Mouse (Mus musculus) layer of hippocampus, postnatal 10 days (tissue): ENCODE measurements around the gene BC005624. TPM values are rescaled to one million over a fixed set of nuclear protein-coding genes. Genes with fewer than 3 reads are reported as not detected.

Experiments
- DNase-seq, 2 experiments: peaks; one replicate each; pipeline ENCODE4 v3.0.0; 2021; ENCODE audit warnings: low spot score in 2 of 2
- long read RNA-seq: library from polyadenylated mRNA; stranded (forward); transcript quantifications from one replicate; pipeline ENCODE4 v2.0.0, GENCODE M21; 2023
- total RNA-seq, 2 experiments: library from RNA; stranded (reverse); gene quantifications; 2 replicates each; pipeline ENCODE4 v1.2.3; 2021

Gene BC005624
- total RNA-seq, result 10 to 100 TPM; 49.0 to 52.0 TPM
- long read RNA-seq, transcript BC005624-201 (9 exons, 1,984 nt), result major isoform, 83 of 100 reads
- long read RNA-seq, partial matches to known transcripts, result 4 of 100 reads
- long read RNA-seq, other reads (novel, unspliced or antisense), result 13 of 100 reads

DNA sequence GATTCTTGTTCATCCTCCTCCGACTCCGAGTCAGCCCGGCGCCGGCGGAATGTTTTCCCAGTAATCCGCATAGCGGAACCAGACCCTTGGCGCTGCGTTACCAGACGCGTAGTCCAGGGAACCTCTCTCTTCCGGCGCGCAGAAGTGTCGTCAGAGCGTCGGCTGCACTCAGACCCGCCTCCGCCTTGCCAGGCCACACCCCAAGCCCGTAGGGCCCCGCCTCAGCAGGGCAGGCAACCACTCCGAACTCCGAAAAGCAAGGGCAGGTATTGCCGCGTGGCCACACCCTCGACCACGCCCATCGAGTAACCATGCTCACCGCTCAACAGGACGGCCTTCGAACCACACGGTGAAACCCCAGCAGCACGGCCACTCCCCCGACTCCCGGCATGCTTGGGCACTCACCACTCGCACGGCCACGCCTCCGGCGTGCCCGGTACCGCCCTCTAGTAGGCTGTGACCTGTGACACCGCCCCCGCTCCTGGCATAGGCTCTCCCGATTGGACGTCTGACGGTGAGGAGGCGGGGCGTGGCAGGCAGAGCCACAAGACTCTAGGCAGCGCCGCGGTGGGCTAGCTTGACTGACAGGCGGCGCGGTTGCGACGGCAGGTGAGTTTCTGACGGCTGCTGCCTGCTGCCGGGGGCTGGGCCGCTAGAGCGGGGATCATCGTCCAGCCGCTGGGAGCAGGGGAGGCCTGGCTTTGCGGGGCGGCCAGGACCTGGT, at the start of gene BC005624, which contains the start of gene Usp20:
Gene BC005624 (minus strand): TSS at position 412 of the 724 bp plus-strand sequence.
Gene Usp20 (plus strand): TSS at position 490 of the 724 bp plus-strand sequence.
- peak; percentile 98 to 99 for DNase-seq

DNA sequence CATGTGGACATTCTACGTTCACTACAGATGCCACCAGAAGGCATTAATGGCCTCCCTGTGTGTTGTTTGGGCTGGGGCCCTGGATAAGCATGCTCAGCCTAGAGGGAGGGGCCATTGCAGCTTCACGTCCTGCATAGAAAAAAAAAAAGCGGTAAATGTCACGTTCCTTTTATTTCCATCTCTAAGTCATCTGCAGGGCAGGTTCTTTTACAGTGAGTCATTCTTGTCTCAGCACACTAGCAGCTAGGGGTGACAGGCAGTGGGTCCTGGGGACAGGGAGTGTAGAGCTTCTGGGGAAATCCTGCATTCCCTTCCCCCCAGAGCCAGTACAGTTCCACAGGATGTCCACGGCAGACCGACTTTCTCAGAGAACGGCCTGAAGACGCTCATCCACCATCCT, 44.6 kb upstream of the BC005624 start:
- no peak for DNase-seq

DNA sequence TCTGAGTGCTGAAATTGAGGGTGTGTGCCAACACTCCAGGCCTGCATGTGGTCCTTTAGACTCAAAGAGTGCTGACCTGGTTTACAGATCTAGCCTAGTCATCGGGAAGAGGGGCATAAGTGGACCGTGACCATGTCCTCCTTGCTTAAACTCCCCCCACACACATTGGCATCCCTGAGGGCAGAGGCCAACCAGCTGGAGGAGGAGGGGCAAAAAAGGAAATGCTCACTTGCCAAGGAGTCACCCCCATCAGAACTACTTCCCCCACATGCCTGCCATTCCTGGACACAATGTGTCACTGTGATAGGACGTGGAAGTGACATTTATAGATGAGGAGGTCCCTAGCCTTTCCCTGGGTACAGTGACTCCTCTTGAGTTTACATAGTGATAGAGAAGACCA, 43.5 kb upstream of the BC005624 start:
- no peak for DNase-seq

DNA sequence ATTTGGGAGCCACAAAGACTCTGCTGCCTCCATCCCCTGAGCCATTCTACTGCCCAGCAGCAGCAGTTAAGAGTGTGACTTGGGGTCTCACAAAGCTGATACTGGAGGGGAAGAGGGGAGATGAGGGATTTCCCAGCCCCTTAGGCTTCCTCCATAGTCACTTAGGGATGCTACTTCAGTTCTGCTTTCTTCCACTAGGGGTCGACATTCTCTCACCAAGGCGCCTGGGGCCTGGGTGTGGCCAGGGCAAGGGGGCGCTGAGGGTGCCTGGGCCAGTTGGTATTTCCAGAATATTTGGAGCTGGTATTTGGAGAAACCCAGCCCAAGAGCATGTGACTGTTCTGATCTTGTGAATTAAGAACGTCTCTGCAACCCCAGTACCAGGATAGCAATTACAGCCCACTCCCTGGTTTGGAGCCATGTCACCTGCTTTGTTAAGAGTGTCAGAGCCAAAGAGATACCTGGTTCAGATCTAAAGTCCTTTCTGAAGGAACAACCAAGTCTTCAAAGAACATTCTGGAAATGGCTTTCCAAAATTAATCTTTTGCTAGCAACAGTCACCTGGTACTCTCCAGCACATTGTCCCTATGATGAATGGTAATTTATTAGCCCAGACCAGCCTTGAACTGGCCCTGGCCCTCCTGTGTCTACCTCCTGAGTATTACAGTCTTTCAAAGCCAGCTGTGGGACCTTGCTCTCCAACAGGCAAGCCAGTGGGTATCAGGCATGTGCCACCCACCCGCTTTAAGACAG, 42.8 kb upstream of the BC005624 start:
- DNase-seq, result peak; percentile 64 to 77

DNA sequence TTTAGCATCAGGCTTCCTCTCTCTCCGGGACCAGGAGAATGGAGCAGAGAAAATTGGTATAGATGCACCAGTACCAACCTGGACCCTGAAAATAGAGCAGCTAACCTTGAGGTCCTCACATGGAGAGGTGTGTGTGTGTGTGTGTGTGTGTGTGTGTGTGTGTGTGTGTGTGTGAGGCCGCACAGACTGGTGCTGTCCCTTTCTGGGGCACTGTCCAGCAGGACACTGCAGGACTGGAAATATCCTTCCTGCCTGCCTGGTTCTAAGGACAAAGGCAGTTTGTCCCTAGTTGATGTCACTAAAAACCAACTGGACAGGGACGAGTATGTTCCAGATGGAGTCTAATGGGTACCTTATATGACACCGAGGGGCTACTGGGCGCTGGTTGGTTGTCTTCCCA, 41.9 kb upstream of the BC005624 start:
- DNase-seq, result no peak

DNA sequence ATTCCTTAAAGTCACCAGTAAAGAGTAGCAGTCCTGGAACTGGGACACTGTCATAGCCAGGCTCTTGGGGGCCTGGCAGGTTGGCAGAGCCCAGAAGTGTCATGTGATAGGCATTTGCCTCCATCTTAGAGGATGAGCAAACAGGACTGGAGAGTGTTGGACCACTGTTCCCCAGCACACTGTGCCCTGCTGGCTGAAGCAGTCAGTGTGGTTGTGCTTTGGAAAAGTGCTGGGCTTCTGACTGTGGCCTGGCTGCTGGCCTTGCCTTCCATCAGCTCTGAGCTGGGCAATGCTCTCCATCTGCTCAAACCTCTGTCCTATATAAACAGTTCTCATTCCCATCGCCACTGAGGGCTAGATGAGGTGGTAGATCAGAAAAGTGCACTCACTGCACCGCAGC, 38.2 kb upstream of the BC005624 start:
- no peak for DNase-seq

DNA sequence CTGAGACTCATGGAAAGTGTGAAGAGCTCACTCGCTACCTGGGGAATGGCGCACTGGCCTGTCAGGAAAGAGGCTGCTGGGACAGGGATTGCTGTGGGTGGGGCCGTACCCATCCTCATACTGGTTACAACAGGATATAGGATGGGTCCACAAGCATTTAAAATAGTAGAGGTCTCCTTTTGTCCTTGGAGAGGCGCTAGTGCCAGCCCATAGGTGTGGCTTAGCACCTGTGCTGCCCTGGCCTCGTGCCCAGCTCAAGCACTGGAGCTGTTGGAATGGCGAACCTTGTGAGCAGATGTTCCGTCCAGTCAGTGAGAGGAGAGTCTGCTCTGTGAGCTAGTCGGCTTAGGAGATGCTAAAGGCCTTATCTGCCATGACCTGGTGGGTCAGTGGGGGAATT, 37.0 kb upstream of the BC005624 start:
- DNase-seq, result no peak

DNA sequence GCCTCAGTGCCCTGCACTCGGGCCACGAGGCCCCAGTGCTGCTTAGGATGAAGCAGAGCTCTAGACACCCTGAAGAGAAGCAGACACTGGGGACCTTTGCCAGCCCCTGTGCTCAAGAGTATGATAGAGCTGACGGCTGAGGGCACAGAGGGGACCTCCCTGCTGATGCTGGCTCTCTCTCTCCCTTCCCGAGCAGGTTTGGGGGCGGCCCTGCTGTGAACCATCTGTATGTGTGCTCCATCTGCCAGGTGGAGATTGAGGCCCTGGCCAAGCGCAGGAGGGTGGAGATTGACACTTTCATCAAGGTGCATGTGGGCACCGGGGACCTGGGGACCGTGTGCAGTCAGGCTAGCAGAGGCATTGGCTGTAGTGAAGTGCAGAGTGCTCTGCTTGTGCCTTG, 36.5 kb upstream of the BC005624 start:
- no peak for DNase-seq

DNA sequence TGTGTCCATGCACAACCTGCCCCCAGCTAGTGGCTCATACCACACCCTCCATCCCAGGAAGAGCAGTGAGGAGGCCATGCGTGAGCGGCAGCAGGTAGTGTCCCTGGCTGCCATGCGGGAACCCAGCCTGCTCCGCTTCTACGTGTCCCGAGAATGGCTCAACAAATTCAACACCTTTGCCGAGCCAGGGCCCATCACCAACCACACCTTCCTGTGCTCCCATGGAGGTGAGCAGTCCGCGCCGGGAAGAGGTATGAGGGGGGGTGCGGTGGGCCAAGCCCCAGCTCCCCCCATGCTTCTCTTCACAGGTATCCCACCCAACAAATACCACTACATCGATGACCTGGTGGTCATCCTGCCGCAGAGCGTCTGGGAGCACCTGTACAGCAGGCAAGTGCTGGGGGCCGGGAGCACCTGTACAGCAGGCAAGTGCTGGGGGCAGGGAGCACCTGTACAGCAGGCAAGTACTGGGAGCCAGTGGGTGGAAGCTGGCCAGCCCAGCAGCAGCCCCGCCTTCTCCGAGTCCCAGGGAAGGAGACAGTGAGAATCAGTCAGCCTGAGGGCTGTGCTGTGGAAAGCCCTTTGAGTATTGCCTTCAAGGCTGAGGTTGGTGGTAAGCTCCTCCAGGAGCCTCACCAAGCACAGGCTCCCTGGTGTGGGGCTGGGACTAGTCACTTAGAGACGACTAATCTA, 35.8 kb upstream of the BC005624 start:
- DNase-seq, result no peak

DNA sequence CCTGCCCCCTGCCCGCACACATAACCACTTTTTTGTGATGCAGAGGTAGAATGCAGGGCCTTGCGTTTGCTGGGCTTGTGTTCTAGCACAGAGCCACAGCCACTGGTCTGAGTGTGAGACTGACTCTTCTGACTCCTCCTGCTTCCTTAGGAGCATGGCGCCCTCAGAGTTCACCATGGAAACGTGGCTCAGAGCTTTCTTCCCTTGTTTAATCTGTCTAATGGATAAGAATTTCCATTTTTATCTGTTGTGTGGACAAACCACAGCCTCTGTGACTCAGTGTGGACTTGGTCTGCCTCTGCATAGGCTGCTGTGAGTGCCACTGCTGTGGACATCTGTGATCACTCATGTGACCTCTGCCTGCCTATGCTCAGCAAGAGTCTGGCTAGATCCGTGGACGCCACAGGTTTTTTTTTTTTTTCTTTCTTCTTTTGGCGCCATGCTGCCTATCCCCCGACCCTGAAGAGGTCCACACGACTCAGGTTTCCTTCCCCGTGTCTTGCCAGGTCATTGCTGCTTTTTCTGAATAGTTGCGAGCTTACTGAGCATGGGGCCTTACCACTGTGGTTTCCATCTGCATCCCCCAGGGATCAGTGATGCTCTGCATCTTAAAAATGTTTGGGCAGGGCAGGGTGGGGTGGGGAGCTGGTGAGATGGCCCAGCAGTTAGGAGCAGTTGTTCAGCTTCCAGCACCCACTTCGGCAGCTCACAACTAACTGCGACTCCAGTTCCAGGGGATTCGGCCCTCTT, 31.5 kb upstream of the BC005624 start:
- no peak for DNase-seq

DNA sequence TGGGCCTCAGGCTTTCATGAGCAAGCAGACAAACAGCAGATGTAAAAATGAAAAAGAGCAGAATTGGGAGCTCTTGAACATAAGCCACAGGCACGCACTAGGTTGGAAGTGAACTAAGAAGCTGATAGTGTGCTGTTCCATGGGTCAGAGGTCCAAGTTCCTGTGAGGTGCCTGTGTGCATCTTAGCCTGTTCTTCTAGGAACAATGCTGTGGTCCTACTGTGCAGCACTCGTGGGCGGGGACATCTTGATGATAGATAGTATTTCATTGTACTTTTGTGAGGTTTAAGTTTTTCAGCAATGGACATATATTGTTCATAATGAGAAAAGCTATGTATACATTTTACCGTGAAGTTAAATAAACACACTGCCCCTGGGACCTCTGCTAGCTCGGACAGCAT, 25.2 kb upstream of the BC005624 start:
- no peak for DNase-seq

DNA sequence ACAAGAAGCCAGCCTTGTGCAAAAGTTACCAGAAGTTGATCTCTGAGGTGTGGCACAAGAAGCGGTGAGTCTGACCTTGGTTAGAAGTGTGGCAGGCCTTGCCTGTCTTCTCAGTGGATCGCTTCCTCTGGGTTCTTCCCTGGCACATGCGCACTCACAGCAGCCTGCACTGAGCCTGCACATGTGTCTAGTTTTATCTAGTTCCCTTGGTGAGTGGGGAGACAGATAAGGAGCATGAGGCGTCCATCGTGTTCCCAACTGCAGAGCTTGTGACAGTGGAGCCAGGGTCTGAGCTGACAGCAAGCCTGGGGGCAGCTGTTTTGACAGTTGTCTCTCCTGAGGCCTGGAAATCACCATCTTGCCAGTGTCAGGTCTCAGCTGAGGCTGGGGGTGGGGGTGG, 24.4 kb upstream of the BC005624 start:
- no peak for DNase-seq

DNA sequence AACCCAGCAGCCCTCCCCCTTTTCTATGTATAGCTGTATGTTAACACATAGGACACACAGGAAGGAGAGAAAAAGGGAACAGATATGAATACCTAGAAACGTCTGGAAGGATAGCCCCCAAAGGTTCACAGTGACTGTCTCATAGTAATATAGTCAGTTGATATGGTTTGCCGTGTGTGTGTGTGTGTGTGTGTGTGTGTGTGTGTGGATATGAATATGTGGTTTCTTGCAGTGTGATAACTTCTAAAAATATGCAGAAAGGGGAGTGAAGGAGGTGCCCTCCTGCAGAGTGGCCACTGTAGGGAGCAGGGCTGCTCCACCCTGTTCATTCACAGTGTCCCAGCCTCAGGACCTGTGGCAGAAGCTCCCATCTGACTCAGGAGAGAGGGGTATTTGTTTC, 23.5 kb upstream of the BC005624 start:
- no peak for DNase-seq

DNA sequence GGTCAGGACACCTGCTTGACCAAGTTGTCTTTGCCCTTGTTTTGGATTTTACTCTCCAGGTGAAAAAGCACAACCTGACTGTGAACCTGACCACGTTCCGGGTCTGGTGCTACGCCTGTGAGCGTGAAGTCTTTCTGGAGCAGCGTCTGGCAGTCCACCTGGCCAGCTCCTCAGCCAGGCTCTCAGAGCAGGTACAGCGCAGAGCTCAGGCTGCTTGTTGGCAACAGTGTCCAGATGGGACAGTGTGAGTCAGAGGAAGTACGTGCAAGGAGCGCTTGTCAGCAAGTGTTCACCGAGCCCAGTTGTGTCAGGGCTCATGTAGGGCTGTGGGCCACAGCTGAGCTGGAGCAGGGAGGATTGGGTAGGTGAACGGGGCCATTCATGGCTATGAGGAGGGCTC, 20.9 kb upstream of the BC005624 start:
- DNase-seq, result no peak

DNA sequence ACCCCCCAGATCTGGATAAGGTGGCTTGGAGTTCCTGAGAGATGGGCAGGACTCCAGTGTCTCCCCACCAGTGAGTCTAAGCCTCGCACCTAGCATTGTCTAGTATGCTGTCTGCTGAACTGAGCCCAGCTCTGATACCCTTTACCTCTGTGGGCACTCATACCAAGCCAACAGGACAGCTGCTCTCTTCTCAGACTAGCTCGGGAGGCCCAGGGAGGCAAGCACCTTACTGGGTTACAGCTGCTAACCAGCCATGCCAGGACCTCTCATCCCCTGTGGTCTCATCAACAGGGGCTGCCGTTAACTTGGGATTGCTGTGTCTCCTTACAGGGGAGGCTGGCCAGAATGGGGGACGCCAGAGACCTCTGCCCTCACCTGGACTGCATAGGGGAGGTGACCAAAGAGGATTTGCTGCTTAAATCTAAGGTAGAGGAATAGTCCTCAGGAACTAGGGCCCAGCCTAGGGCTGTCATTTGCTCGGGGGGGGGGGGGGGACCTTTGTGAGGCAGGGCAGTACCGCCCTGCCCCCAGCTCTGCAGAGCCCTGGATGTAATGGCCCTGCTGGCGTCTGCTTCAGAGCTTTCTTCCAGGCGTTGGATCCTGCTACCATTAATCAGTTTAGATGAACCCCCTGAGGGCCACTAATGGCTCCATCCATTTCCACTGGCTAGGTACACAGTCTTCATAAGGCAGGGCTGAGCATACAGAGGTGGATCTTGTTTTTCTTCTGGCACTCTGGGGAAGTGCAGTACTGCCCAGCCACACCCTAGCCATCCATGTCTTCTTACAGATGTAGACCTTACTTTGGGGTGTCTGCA, 16.7 kb upstream of the BC005624 start:
- DNase-seq, result no peak

DNA sequence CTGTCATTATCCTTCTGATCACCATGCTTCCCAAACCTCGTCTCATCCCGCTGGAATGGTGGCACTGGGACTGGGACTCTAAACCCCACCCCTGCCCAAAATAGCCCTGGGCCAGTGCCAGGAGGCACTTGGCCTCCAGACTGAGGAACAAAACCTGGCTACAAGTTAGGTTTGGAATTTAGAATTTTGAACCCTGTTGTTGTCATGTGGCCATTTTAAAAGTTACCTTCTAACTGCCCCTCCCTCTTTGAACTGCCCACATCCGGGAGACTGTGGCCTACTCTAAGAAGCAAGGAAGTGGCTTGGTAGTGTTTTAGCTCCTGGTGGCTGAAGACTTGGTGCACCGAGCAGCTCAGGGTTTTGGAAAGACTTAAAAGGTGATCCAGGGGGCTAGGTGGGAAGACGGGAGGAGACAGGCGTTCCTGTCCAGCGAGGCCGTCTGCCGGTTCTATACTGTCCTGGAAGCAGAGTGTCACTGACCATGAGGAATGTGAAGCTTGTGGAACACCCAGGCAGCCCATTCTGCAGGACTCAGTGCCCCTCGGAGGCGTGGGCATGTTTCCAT, 13.5 kb upstream of the BC005624 start:
- DNase-seq, result no peak

DNA sequence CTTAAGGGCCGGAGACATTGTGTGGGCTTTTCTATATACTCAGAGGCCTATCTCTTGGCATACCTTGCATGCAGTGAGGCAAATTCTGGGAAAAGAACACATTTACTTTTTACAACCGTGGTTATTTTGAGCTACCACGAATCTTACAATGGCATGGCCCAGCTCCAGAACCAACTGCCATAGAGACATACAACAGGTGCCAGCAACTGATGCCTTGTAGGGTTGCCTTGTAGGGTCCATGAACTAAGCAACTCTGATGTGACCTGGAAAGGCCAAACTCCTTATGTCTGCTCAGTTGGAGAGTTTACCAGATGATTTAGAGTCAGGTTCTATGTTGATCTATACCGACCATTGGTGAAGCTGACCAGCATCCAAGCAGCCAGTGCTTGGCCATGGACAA, 12.9 kb upstream of the BC005624 start:
- DNase-seq, result no peak

DNA sequence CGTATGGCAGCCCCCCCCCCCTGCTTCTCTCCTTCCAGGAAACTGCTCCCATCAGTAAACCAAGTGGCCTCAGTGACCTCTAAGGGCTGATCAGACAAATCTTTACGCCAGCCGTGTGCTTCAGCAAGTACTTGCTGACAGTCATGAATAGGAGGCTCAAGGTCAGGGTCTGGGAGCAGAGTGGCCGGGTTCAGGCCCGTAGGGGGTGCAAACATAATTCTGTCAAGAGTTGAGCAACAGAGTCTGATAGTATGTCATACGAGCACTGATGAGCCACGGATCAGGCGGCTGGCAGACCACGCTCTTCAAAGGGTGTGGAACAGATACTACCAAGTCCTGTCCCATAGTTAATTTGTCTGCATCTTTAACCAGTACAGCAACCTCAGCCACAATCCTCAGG, 8.2 kb upstream of the BC005624 start:
- DNase-seq, result no peak

DNA sequence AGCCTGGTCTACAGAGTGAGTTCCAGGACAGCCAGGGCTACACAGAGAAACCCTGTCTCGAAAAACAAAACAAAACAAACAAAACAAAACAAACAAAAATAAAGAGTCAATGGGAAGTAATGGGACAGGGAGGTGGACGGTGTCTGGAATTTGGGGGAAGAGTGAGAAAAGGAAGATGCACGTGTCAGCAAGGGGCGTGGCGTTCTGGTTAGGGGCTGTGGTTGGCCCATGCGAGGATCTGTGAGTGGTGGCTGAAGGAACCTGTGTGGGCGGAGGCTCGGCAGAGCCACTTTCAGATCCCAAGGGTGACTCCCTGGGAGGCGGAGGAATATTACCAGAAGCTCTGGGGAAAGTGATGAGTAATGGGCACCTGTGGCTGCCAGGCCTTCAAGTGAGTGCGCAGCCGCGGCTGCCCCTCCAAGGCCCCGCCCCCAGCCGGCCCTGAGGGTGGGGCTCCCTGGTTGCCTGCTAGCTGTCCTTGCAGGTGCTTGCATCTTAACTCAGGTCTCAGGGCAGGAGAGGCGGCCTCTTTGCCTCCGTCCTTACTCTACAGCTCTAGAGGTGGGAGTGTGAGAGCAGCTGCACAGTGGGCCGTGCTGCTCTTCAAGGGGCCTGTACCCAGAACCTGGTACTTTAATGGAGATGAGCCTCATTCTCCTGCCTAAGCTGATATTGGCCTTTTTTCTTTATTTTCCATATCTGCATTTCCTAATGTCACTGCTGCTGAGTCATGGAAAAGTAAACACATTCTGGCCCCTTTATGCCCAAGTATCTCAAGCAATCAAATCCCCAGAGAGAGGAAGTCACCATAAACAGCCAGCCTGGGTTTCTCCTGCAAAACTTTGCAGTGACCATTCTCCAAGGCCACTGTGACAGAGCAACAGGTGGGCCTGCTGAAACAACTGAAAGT, 3.4 kb upstream of the BC005624 start:
- no peak for DNase-seq
